Mouse (Mus musculus) adrenal gland, postnatal 36 days (tissue): Measurements from ENCODE around the gene Tmem89. TPM values are rescaled to one million over a fixed set of nuclear protein-coding genes. Genes with fewer than 3 reads are reported as not detected.

Experiments used
- total RNA-seq, 2 experiments: library from RNA; stranded (reverse); gene quantifications; 2 replicates each; pipeline ENCODE4 v1.2.3; 2021

Gene Tmem89
- total RNA-seq, 2 experiments from 2014 or later, result not detected

Other genes starting within 250 kb of the Tmem89 start
- 10 to 100 TPM; 28.9 to 34.9 TPM for gene Prkar2a, start 225.3 kb upstream of the Tmem89 start, total RNA-seq
- gene Ip6k2, start 130.8 kb upstream of the Tmem89 start, total RNA-seq, result 10 to 100 TPM; 77.3 to 99.4 TPM
- gene Nckipsd, start 106.3 kb upstream of the Tmem89 start, total RNA-seq, result 10 to 100 TPM in 1 of 2 experiments, 1 to 10 TPM in 1; 9.8 to 12.5 TPM
- gene Celsr3, start 88.3 kb upstream of the Tmem89 start, total RNA-seq, result 1 to 10 TPM; 3.0 to 5.8 TPM
- gene Slc26a6, start 61.3 kb upstream of the Tmem89 start, total RNA-seq, result 10 to 100 TPM in 1 of 2 experiments, 1 to 10 TPM in 1; 8.5 to 10.9 TPM
- gene Uqcrc1, start 22.0 kb downstream of the Tmem89 start, total RNA-seq, result 100 to 1,000 TPM; 632 to 663 TPM
- gene Col7a1, start 39.0 kb downstream of the Tmem89 start, total RNA-seq, result 1 to 10 TPM; 3.9 to 6.0 TPM
- gene Ucn2, start 71.4 kb downstream of the Tmem89 start, total RNA-seq, result 1 to 10 TPM in 1 of 2 experiments, not detected in 1; 1.1 TPM
- 10 to 100 TPM in 1 of 2 experiments, 1 to 10 TPM in 1; 4.8 to 13.2 TPM for gene Pfkfb4, start 77.2 kb downstream of the Tmem89 start, total RNA-seq
- gene Shisa5, start 123.9 kb downstream of the Tmem89 start, total RNA-seq, result 100 to 1,000 TPM; 122 to 128 TPM
- gene Trex1, start 145.1 kb downstream of the Tmem89 start, total RNA-seq, result 10 to 100 TPM; 19.7 to 23.4 TPM
- 10 to 100 TPM; 16.3 to 18.3 TPM for gene Atrip, start 159.5 kb downstream of the Tmem89 start, total RNA-seq
- gene Ccdc51, start 167.9 kb downstream of the Tmem89 start, total RNA-seq, result 10 to 100 TPM; 15.6 to 20.1 TPM
- gene Tma7, start 168.0 kb downstream of the Tmem89 start, total RNA-seq, result 100 to 1,000 TPM; 384 to 426 TPM
- 100 to 1,000 TPM in 1 of 2 experiments, 10 to 100 TPM in 1; 82.7 to 123 TPM for gene Plxnb1, start 180.8 kb downstream of the Tmem89 start, total RNA-seq
- gene Fbxw21, start 247.4 kb downstream of the Tmem89 start, total RNA-seq, result not detected